Mouse (Mus musculus) megakaryocyte, embryonic 14.5 days (primary cell): ENCODE results near the gene Tfb2m.

Experiments
- FLI1 ChIP-seq: IDR thresholded peaks from 2 replicates; pipeline ENCODE4 v1.6.1; 2012; ENCODE audit warnings: low read length, inconsistent platforms, mixed read lengths
- GATA1 ChIP-seq: IDR thresholded peaks from 3 replicates; pipeline ENCODE4 v1.6.1; 2012; ENCODE audit warnings: mixed read lengths, low read length, inconsistent platforms, borderline replicate concordance

DNA sequence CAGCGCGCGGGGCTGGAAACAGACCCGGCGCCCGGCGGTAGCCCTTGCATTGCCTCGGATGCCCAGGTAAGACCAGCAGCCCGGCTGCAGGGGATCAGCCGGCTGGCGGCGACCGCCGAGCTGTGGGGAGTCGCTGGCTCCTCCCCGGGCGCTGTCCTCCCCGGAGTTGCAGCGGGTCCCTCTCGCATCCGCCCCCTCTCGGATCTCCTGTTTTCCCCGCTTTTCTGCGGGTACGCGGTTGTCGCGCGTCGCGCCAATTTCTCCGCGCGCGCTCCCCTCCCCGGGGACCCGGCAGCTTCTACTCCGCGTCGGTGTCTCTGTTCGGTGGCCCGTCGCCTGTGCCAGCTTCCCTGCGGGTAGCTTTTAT lies 467 bp upstream of the Tfb2m start:
- TF ChIP-seq GATA1, result no peak
- TF ChIP-seq FLI1, result no peak
